Mouse (Mus musculus) hindbrain, embryonic 11.5 days (tissue): Measurements from ENCODE around the gene Adamtsl2. TPM values are rescaled to one million over a fixed set of nuclear protein-coding genes. Genes with fewer than 3 reads are reported as not detected.

Experiments
- ATAC-seq: fragments of 200-750 bp; cut with Nextera tagmentation; 2 replicates; pipeline ENCODE4 v1.8.0; 2017; ENCODE audit warnings: mild to moderate bottlenecking, moderate TSS enrichment, moderate library complexity; ENCODE audit not compliant: low FRiP score
- DNase-seq: peaks from one replicate; pipeline ENCODE4 v3.0.0-alpha.2; 2015; ENCODE audit warnings: low spot score
- H3K27ac ChIP-seq: fragments of 300-500 bp; sonication (generic); 2 replicates; pipeline ENCODE4 v1.5.1; 2014; ENCODE audit warnings: mild to moderate bottlenecking, low read depth, low read length
- H3K27me3 ChIP-seq: fragments of 300-500 bp; sonication (generic); 2 replicates; pipeline ENCODE4 v1.6.1; 2014; ENCODE audit warnings: mild to moderate bottlenecking, low read length, moderate library complexity, mixed read lengths; ENCODE audit not compliant: control insufficient read depth, insufficient read depth
- H3K36me3 ChIP-seq: fragments of 300-500 bp; sonication (generic); 2 replicates; pipeline ENCODE4 v1.6.1; 2014; ENCODE audit warnings: mild to moderate bottlenecking, low read length, moderate library complexity, mixed read lengths; ENCODE audit not compliant: control insufficient read depth, insufficient read depth
- H3K4me1 ChIP-seq: fragments of 300-500 bp; sonication (generic); replicated peaks from 2 replicates; pipeline ENCODE4 v1.6.1; 2014; ENCODE audit warnings: low read length, mixed read lengths; ENCODE audit not compliant: control insufficient read depth, insufficient read depth
- H3K4me2 ChIP-seq: fragments of 300-500 bp; sonication (generic); replicated peaks from 2 replicates; pipeline ENCODE4 v1.6.1; 2014; ENCODE audit warnings: mild to moderate bottlenecking, low read depth, low read length
- H3K4me3 ChIP-seq: fragments of 300-500 bp; sonication (generic); 2 replicates; pipeline ENCODE4 v1.5.1; 2014; ENCODE audit warnings: low read depth, low read length
- H3K9ac ChIP-seq: fragments of 300-500 bp; sonication (generic); 2 replicates; pipeline ENCODE4 v1.6.1; 2014; ENCODE audit warnings: low read depth, low read length
- H3K9me3 ChIP-seq: fragments of 300-500 bp; sonication (generic); 2 replicates; pipeline ENCODE4 v1.6.1; 2016; ENCODE audit warnings: low read length; ENCODE audit not compliant: control insufficient read depth
- WGBS: fragments of 180-500 bp; shearing (Covaris S2); extraction: QIAGEN DNeasy Blood & Tissue Kit; methylation state at CpG from one replicate; pipeline ENCODE4 v1.1.7; 2014; 5-methylcytosine and 5-hydroxymethylcytosine counted together
- polyA plus RNA-seq: library from polyadenylated mRNA; unstranded; fragments of >200 nt; fragmentation: Nextera tagmentation; extraction: Ambion mirVana; gene quantifications from 2 replicates; pipeline ENCODE4 v1.2.1, GENCODE M21; 2014

Gene Adamtsl2
- polyA plus RNA-seq, 1 experiment from 2014 or later = 5.6 TPM

- H3K4me3 ChIP-seq = no peak overlapping the region
- H3K4me1 ChIP-seq = no peaks in the 10 kb centered on the region
- no peaks in the 10 kb centered on the region for H3K9me3 ChIP-seq
- 85% methylated on average over 10 of the region's 10 CpGs for WGBS
- no peak for DNase-seq
- no peaks in the 10 kb centered on the region for H3K27me3 ChIP-seq
- H3K36me3 ChIP-seq = no peaks in the 10 kb centered on the region
- H3K27ac ChIP-seq = no peak overlapping the region
- ATAC-seq = no peak
- no peak overlapping the region for H3K4me2 ChIP-seq
- H3K9ac ChIP-seq = no peak overlapping the region
These were observed 75.4 kb downstream of the Adamtsl2 start for GRCm38 (mm10) chr2:27154466-27155185.

- Histone ChIP-seq H3K4me3 (no peak overlapping the region), H3K9ac (no peak overlapping the region), H3K4me1 (no peaks in the 10 kb centered on the region), H3K9me3 (no peaks in the 10 kb centered on the region), H3K27me3 (no peaks in the 10 kb centered on the region), H3K27ac (no peak overlapping the region), H3K4me2 (no peak overlapping the region), H3K36me3 (no peaks in the 10 kb centered on the region)
- WGBS = 69% methylated on average over 6 of the region's 6 CpGs
- ATAC-seq (no peak), DNase-seq (no peak)
These were observed 77.4 kb downstream of the Adamtsl2 start for GRCm38 (mm10) chr2:27156596-27156995.

Other genes with a start within 250 kb of the Adamtsl2 start
- gene Abo, start 214.4 kb upstream of the Adamtsl2 start, polyA plus RNA-seq = not detected in 2 replicates
- 16.7 and 18.4 TPM in 2 replicates for gene Surf6, start 176.5 kb upstream of the Adamtsl2 start, polyA plus RNA-seq
- 77.3 and 88.9 TPM in 2 replicates for gene Med22, start 168.7 kb upstream of the Adamtsl2 start, polyA plus RNA-seq
- gene Rpl7a, start 168.6 kb upstream of the Adamtsl2 start, polyA plus RNA-seq = 627 and 628 TPM in 2 replicates
- 44.6 and 50.7 TPM in 2 replicates for gene Surf2, start 163.0 kb upstream of the Adamtsl2 start, polyA plus RNA-seq
- gene Surf1, start 162.8 kb upstream of the Adamtsl2 start, polyA plus RNA-seq = 52.9 and 53.9 TPM in 2 replicates
- 140 and 143 TPM in 2 replicates for gene Surf4, start 145.5 kb upstream of the Adamtsl2 start, polyA plus RNA-seq
- not detected in 2 replicates for gene Stkld1, start 145.3 kb upstream of the Adamtsl2 start, polyA plus RNA-seq
- gene Rexo4, start 115.0 kb upstream of the Adamtsl2 start, polyA plus RNA-seq = 48.5 and 50.5 TPM in 2 replicates
- not detected in 2 replicates for gene Adamts13, start 106.0 kb upstream of the Adamtsl2 start, polyA plus RNA-seq
- gene Cacfd1, start 69.5 kb upstream of the Adamtsl2 start, polyA plus RNA-seq = 91.7 and 98.9 TPM in 2 replicates
- gene Slc2a6, start 51.4 kb upstream of the Adamtsl2 start, polyA plus RNA-seq = 1.1 and 2.3 TPM in 2 replicates
- 1.9 and 3.6 TPM in 2 replicates for gene Mymk, start 7.2 kb upstream of the Adamtsl2 start, polyA plus RNA-seq
- 0.23 and 0.43 TPM in 2 replicates for gene Fam163b, start 63.1 kb downstream of the Adamtsl2 start, polyA plus RNA-seq
- 2.4 and 2.6 TPM in 2 replicates for gene Dbh, start 85.9 kb downstream of the Adamtsl2 start, polyA plus RNA-seq
- 3.1 and 5.5 TPM in 2 replicates for gene Sardh, start 169.0 kb downstream of the Adamtsl2 start, polyA plus RNA-seq